Mouse (Mus musculus): ENCODE measurements around the gene Pnldc1. TPM values are rescaled to one million over a fixed set of nuclear protein-coding genes. Genes with fewer than 3 reads are reported as not detected.
"Not testable (repeated sequence)": the region's sequence is repeated elsewhere in the genome, so short reads cannot be mapped to it uniquely, and the experiment has no call there.

The Pnldc1 gene
- polyA plus RNA-seq, 1 experiment = 4.0 TPM

GRCm38 (mm10) chr17:12935719-12936118 lies 25.7 kb upstream of the Pnldc1 start:
- TF ChIP-seq CTCF (IDR thresholded peaks at IDR 0.05; ENCODE audit: borderline replicate concordance, extremely low read depth, insufficient read depth, insufficient read length) (no peak), POLR2A (IDR thresholded peaks at IDR 0.05; ENCODE audit: borderline replicate concordance, extremely low read depth, insufficient read depth, insufficient read length, poor library complexity, severe bottlenecking) (no peak)
- peak; percentile 17 for DNase-seq (ENCODE audit: low read depth)

GRCm38 (mm10) chr17:12931576-12931975 lies 21.5 kb upstream of the Pnldc1 start:
- DNase-seq (ENCODE audit: low read depth) = not testable (repeated sequence)

- DNase-seq (ENCODE audit: low read depth) = no peak
- TF ChIP-seq POLR2A (IDR thresholded peaks at IDR 0.05; ENCODE audit: borderline replicate concordance, extremely low read depth, insufficient read depth, insufficient read length, poor library complexity, severe bottlenecking) = no peak
- no peak for TF ChIP-seq CTCF (IDR thresholded peaks at IDR 0.05; ENCODE audit: borderline replicate concordance, extremely low read depth, insufficient read depth, insufficient read length)
Measured at GRCm38 (mm10) chr17:12925703-12926180, 15.7 kb upstream of the Pnldc1 start.

- DNase-seq (ENCODE audit: low read depth) = no peak
- no peak for TF ChIP-seq POLR2A (IDR thresholded peaks at IDR 0.05; ENCODE audit: borderline replicate concordance, extremely low read depth, insufficient read depth, insufficient read length, poor library complexity, severe bottlenecking)
- TF ChIP-seq CTCF (IDR thresholded peaks at IDR 0.05; ENCODE audit: borderline replicate concordance, extremely low read depth, insufficient read depth, insufficient read length) = no peak
Measured at GRCm38 (mm10) chr17:12925001-12925400, 15.0 kb upstream of the Pnldc1 start.

GRCm38 (mm10) chr17:12921073-12921472 lies 11.0 kb upstream of the Pnldc1 start:
- TF ChIP-seq POLR2A (IDR thresholded peaks at IDR 0.05; ENCODE audit: borderline replicate concordance, extremely low read depth, insufficient read depth, insufficient read length, poor library complexity, severe bottlenecking) (no peak), CTCF (IDR thresholded peaks at IDR 0.05; ENCODE audit: borderline replicate concordance, extremely low read depth, insufficient read depth, insufficient read length) (no peak)
- DNase-seq (ENCODE audit: low read depth) = no peak

GRCm38 (mm10) chr17:12916588-12917380 lies 6.8 kb upstream of the Pnldc1 start:
- DNase-seq (ENCODE audit: low read depth) = no peak
- TF ChIP-seq CTCF (IDR thresholded peaks at IDR 0.05; ENCODE audit: borderline replicate concordance, extremely low read depth, insufficient read depth, insufficient read length) (no peak), POLR2A (IDR thresholded peaks at IDR 0.05; ENCODE audit: borderline replicate concordance, extremely low read depth, insufficient read depth, insufficient read length, poor library complexity, severe bottlenecking) (no peak)

- peak; percentile 100 for DNase-seq (ENCODE audit: low read depth)
- TF ChIP-seq POLR2A (IDR thresholded peaks at IDR 0.05; ENCODE audit: borderline replicate concordance, extremely low read depth, insufficient read depth, insufficient read length, poor library complexity, severe bottlenecking) (peak; percentile 84; the same call in 1 of the 2 replicates), CTCF (IDR thresholded peaks at IDR 0.05; ENCODE audit: borderline replicate concordance, extremely low read depth, insufficient read depth, insufficient read length) (no peak)
Measured at GRCm38 (mm10) chr17:12915881-12916583, 6.0 kb upstream of the Pnldc1 start, which contains the start of gene Mrpl18. Gene Mrpl18, minus strand, starts transcription at chr17:12916345.

- TF ChIP-seq CTCF (IDR thresholded peaks at IDR 0.05; ENCODE audit: borderline replicate concordance, extremely low read depth, insufficient read depth, insufficient read length) (no peak), POLR2A (IDR thresholded peaks at IDR 0.05; ENCODE audit: borderline replicate concordance, extremely low read depth, insufficient read depth, insufficient read length, poor library complexity, severe bottlenecking) (no peak)
- DNase-seq (ENCODE audit: low read depth) = no peak
Measured at GRCm38 (mm10) chr17:12915488-12915880, 5.5 kb upstream of the Pnldc1 start, which contains the start of gene Tcp1. Gene Tcp1, plus strand, starts transcription at chr17:12915701.

GRCm38 (mm10) chr17:12910391-12910790 lies 361 bp upstream of the Pnldc1 start:
- DNase-seq (ENCODE audit: low read depth) = no peak
- TF ChIP-seq CTCF (IDR thresholded peaks at IDR 0.05; ENCODE audit: borderline replicate concordance, extremely low read depth, insufficient read depth, insufficient read length) = no peak
- TF ChIP-seq POLR2A (IDR thresholded peaks at IDR 0.05; ENCODE audit: borderline replicate concordance, extremely low read depth, insufficient read depth, insufficient read length, poor library complexity, severe bottlenecking) = no peak

- TF ChIP-seq POLR2A (IDR thresholded peaks at IDR 0.05; ENCODE audit: borderline replicate concordance, extremely low read depth, insufficient read depth, insufficient read length, poor library complexity, severe bottlenecking) (no peak), CTCF (IDR thresholded peaks at IDR 0.05; ENCODE audit: borderline replicate concordance, extremely low read depth, insufficient read depth, insufficient read length) (no peak)
- DNase-seq (ENCODE audit: low read depth) = no peak
Measured at GRCm38 (mm10) chr17:12906436-12906835, 3.6 kb downstream of the Pnldc1 start.

- no peak for DNase-seq (ENCODE audit: low read depth)
Measured at GRCm38 (mm10) chr17:12905810-12906209, 4.2 kb downstream of the Pnldc1 start.

More at GRCm38 (mm10) chr17:12905810-12906209, 4.2 kb downstream of the Pnldc1 start:
- TF ChIP-seq CTCF (IDR thresholded peaks at IDR 0.05; ENCODE audit: borderline replicate concordance, extremely low read depth, insufficient read depth, insufficient read length) (no peak), POLR2A (IDR thresholded peaks at IDR 0.05; ENCODE audit: borderline replicate concordance, extremely low read depth, insufficient read depth, insufficient read length, poor library complexity, severe bottlenecking) (no peak)

All from brain, embryonic 14.5 days (tissue).